Mouse (Mus musculus) c-Kit-positive CD71-positive TER-119-positive erythroid progenitor cells, embryonic 14.5 days (primary cell): Measurements from ENCODE around the gene Atxn10.

Experiments used
- DNase-seq: peaks from one replicate; pipeline ENCODE4 v3.0.0-alpha.2; 2013; ENCODE audit warnings: low spot score

Atxn10 gene

GRCm38 (mm10) chr15:85404739-85405138 is 68.7 kb downstream of the Atxn10 start:
- DNase-seq = no peak

- no peak for DNase-seq
Observed at GRCm38 (mm10) chr15:85405567-85405966, 69.5 kb downstream of the Atxn10 start.

DNA sequence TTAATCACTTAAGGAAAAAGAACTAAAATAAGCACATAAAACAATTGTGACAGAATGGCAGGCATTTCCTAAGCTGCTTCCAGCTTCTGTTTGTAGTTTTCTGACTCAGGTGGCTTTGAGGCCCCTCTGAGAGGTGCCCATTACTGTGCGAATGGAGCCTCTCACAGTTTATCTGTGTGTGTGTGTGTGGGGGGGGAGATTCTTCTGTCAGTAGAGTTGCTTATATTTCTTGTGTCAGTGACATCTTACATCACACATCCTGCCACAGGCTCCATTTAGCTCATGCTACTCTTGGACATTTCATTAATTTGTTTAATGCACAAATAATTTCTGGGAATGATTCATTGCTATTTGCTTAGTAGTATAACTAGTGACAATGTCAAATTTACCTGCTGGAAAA is 70.8 kb downstream of the Atxn10 start:
- no peak for DNase-seq

DNA sequence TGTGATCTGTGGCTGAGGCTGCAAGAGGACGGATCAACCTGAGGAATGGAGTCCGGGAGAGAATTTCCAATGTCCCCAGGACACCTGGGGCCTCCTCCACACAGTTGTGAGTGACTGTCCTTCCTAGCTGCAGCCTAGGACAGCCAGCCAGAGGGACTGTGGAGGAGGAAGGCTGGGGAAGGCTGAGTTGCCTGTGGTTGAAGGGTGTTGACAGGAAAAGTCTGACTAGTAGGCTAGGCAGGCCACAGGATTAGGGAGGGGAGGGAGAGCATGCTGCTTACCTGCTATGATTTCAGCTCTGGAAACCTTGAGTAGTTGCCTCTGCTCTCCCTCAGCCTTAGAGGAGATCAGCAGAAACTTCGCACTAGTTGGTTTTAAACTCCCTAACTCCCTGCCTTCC is 71.3 kb downstream of the Atxn10 start:
- no peak for DNase-seq

GRCm38 (mm10) chr15:85408790-85409189 is 72.7 kb downstream of the Atxn10 start:
- no peak for DNase-seq

- DNase-seq = no peak
Observed at GRCm38 (mm10) chr15:85409245-85409783, 73.3 kb downstream of the Atxn10 start.

DNA sequence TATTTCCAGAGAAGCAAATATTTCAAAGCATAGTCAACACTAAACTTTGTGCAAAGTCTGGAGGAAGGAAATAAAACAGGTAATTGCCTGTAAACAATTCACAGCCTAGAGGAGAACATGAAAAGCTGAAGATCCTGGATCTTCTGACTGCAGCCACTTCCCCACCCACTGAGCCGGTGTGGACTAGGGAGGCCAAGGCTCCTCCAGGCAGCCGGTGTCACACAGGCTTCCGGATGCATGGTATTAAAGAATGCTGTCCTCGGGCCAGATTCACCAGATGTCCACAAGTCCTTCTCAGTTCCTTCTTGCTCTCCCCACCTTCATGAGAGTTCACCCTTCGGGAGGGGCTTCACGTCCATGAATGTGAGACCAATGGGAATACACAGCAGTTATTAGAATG is 73.8 kb downstream of the Atxn10 start:
- DNase-seq = no peak

- no peak for DNase-seq
Observed at GRCm38 (mm10) chr15:85414620-85415019, 78.6 kb downstream of the Atxn10 start.

GRCm38 (mm10) chr15:85420686-85421085 is 84.6 kb downstream of the Atxn10 start:
- DNase-seq = no peak

DNA sequence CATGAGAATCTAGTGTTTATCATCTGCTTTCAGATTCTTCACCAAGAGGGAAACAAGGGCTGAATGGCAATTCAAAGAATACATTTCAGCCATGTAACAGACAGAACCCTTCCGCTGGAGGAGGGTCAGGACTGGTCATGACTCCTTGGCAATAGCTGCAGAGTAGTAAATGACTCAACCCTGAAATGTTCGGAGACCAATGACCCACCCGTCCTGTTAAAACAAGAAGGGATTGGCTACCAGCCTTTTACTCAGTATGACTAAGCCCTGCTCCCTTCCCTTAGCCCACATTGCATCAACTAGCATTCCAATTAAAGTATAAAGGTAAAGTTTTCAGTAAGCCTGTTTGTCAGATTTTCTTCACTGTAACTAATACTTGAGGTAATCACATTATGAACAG is 88.2 kb downstream of the Atxn10 start:
- no peak for DNase-seq

- no peak for DNase-seq
Observed at GRCm38 (mm10) chr15:85428140-85428539, 92.1 kb downstream of the Atxn10 start.

- DNase-seq = no peak
Observed at GRCm38 (mm10) chr15:85442568-85442967, 106.5 kb downstream of the Atxn10 start.

- no peak for DNase-seq
Observed at GRCm38 (mm10) chr15:85446652-85447051, 110.6 kb downstream of the Atxn10 start.

DNA sequence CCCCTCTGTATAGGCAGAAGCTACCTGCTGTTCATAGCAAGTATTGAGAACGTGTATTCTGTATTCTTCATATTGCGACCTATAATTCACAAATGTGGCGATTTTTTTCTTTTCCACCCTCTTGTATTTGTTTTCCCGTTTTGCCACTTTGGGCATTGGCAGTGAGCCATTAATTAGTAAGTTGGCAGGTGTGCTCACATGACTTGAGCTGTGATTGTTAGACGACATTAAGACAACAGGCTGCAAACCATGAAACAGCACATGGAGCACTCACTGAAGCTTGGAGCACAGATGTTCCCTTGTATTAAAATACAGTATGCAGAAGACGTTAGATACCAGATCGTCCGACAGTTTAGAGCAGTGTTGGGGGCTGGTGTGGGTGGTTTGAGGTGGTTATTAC is 120.8 kb downstream of the Atxn10 start:
- DNase-seq = no peak

DNA sequence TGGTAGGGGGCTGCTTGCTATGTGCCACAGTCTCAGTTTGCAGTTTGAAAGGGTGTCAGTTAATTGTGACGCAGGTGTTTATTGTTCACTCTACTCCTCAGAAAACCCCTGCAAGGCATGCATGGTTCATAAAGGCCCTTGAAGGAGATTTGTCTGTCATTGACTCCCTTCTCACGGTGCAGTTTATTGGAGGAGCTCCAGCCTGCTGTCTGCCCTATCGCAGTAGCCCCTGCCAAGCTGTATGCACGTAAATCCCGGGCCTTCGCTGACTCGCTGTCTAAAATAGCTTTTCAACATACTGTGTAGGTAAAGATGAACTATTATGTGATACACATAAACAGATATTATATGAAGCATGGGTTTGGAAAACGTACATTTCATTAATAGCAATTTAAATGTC is 121.8 kb downstream of the Atxn10 start:
- no peak for DNase-seq

- no peak for DNase-seq
Observed at GRCm38 (mm10) chr15:85458631-85459082, 122.6 kb downstream of the Atxn10 start.

- DNase-seq = no peak
Observed at GRCm38 (mm10) chr15:85461541-85461940, 125.5 kb downstream of the Atxn10 start.

GRCm38 (mm10) chr15:85462138-85462537 is 126.1 kb downstream of the Atxn10 start:
- DNase-seq = no peak

DNA sequence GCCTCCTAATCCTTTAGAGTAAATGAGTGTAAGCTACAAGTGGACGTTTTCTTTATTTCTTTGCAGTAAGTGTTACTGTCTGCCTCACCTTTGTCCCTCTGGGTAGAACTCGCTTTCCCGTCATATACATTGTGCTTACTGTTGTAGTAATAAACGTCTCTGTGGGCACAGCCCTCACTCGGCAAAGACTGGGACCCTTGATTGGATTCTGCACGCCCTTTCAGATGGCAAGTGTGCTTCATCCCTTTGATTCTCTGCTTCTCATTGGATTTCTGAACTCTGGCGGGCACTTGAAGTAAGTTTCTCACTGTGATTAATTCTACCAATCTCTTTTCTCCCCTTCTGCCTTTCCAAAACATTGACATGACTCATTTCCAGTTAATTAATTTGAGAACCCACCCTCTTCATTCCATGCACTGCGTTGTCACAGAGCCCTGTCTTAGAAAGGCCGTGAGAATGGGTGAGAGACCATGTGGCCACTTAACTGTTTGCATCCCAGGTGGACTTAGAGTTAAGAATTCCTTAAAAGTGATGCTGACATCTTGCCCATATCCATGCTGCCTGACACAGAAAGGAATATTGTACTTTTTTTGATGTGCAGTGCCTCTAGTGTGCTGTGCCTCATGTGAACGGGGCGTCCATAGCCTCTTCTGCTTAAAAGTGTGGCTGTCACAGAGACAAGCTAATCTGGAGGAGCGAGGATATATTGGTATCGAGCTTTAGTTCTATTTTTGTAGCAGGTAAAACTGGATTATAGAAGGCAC is 127.2 kb downstream of the Atxn10 start:
- DNase-seq = no peak

- no peak for DNase-seq
Observed at GRCm38 (mm10) chr15:85464190-85464589, 128.1 kb downstream of the Atxn10 start.

GRCm38 (mm10) chr15:85464823-85465565 is 128.9 kb downstream of the Atxn10 start:
- no peak for DNase-seq

DNA sequence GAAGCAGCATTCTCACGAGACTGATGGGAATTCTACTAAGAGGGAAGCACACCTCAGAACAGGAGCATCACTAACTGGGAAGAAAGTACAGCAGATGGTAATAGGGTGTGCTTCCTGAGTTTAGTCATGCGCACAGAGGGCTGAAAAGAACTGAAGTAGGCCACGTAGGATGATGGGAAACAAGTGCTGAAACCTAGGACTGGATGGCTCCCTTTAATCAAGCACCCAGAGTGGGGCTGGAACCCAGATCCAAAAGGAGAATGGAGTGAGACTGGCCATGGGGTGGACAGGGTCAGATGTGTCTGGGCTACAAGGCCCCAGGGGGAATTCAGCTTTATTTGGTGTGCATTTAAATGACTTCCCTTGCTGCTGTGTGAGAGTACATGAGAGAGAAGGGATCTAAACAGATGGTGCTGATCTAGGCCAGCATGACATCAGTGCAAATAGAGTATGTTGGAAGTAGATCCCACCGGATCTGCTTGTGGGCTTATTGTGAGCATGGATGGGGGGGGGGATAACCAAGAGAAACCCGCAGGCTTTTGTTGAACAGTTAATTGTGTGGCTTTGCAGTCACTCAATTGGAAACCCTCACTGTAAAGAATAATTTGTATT is 130.5 kb downstream of the Atxn10 start:
- no peak for DNase-seq

GRCm38 (mm10) chr15:85469401-85469800 is 133.4 kb downstream of the Atxn10 start:
- no peak for DNase-seq
